Mouse (Mus musculus) thymus, adult 2 months (tissue): ENCODE measurements around the gene Gm44965. TPM values are rescaled to one million over a fixed set of nuclear protein-coding genes. Genes with fewer than 3 reads are reported as not detected.

ENCODE experiments used
- DNase-seq: peaks from one replicate; pipeline ENCODE4 v3.0.0; 2021
- H3K27ac ChIP-seq: fragments of 200-500 bp; 2 replicates; pipeline ENCODE4 v1.5.1; 2012; ENCODE audit warnings: low read length, control low read depth; ENCODE audit not compliant: control insufficient read depth, insufficient read depth
- H3K27me3 ChIP-seq: fragments of 200-500 bp; 2 replicates; pipeline ENCODE4 v1.6.1; 2012; ENCODE audit warnings: mild to moderate bottlenecking, low read length, moderate library complexity, mixed read lengths; ENCODE audit not compliant: control insufficient read depth, insufficient read depth
- H3K36me3 ChIP-seq: fragments of 200-500 bp; 2 replicates; pipeline ENCODE4 v1.6.1; 2012; ENCODE audit warnings: mild to moderate bottlenecking, low read length, moderate library complexity; ENCODE audit not compliant: control insufficient read depth, insufficient read depth
- H3K4me1 ChIP-seq: fragments of 200-500 bp; replicated peaks from 2 replicates; pipeline ENCODE4 v1.6.1; 2012; ENCODE audit warnings: low read length; ENCODE audit not compliant: control insufficient read depth, insufficient read depth
- H3K4me3 ChIP-seq: fragments of 200-500 bp; 2 replicates; pipeline ENCODE4 v1.5.1; 2012; ENCODE audit warnings: mild to moderate bottlenecking, low read length, control low read depth, moderate library complexity; ENCODE audit not compliant: control insufficient read depth, insufficient read depth
- CTCF ChIP-seq: fragments of 200-500 bp; IDR thresholded peaks from 2 replicates; pipeline ENCODE4 v1.5.1; 2012; ENCODE audit warnings: mild to moderate bottlenecking, control low read depth, low read length, moderate library complexity, borderline replicate concordance; ENCODE audit not compliant: control insufficient read depth, poor library complexity, insufficient read depth; ENCODE audit errors: extremely low read depth
- POLR2A ChIP-seq: fragments of 200-500 bp; IDR thresholded peaks from 2 replicates; pipeline ENCODE4 v1.6.1; 2012; ENCODE audit warnings: mild to moderate bottlenecking, low read length, control low read depth, moderate library complexity; ENCODE audit not compliant: control insufficient read depth, poor library complexity, insufficient read depth; ENCODE audit errors: extremely low read depth
- WGBS: fragments of 180-500 bp; shearing (Covaris S2); methylation state at CpG from one replicate; pipeline ENCODE4 v1.1.7; 2018; 5-methylcytosine and 5-hydroxymethylcytosine counted together
- polyA plus RNA-seq: library from polyadenylated mRNA; depleted of rRNA; stranded (reverse); fragments of >200 nt; gene quantifications from 2 replicates; pipeline ENCODE4 v1.2.3, GENCODE M21; 2012

Gene Gm44965
- polyA plus RNA-seq, 1 experiment, result not detected

DNA sequence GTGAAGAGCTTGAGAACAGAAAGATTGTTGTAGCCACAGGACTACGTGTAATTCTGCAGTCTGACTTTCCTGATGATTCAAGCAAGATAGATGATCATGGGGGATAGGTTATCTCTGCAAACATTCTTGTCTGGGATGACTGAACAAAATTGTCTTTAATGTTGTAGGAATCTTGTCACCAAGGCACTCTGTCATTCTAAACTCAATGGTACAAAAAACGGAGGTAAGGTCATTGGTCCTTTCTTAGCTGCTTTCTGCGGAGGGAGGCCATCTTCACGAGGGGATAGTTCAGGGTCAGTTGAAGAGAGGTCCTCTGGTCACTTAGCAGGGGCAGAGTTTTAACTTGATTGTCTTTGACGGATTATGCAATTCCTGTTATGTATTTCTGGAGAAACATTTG, 15.0 kb upstream of the Gm44965 start:
- Histone ChIP-seq H3K27ac (no peak overlapping the region), H3K36me3 (no peaks in the 10 kb centered on the region), H3K4me3 (no peak overlapping the region), H3K4me1 (peaks cover 5% of the 10 kb centered on the region), H3K27me3 (no peaks in the 10 kb centered on the region)
- WGBS, result 58% methylated on average over 5 of the region's 5 CpGs
- DNase-seq, result no peak
- TF ChIP-seq POLR2A (no peak), CTCF (no peak)

GRCm38 (mm10) chr6:48579215-48579648, 14.5 kb upstream of the Gm44965 start:
- H3K4me3 ChIP-seq, result no peak overlapping the region
- 2% methylated on average over 5 of the region's 5 CpGs for WGBS
- H3K36me3 ChIP-seq, result no peaks in the 10 kb centered on the region
- H3K27me3 ChIP-seq, result no peaks in the 10 kb centered on the region
- TF ChIP-seq POLR2A (no peak), CTCF (no peak)
- H3K4me1 ChIP-seq, result peaks cover 5% of the 10 kb centered on the region
- DNase-seq, result no peak
- no peak overlapping the region for H3K27ac ChIP-seq

DNA sequence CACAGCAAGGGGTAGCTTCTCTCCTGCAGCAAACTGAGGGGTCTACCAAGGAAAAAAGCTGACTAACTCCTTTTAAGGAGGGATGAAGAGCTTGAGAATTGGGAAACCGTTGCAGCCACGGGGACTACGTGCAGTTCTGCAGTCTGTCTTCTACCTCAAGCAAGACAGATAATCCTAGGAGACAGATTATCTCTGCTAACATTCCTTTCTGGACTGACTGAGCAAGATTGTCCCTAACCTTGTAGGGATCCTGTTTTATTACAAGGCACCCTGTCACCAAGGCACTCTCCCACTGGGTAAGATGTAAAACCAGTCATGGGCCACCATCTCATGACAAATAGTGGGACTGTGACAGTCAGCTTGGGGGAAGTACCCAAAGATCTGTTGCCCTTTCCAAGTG, 12.5 kb upstream of the Gm44965 start:
- H3K36me3 ChIP-seq, result no peaks in the 10 kb centered on the region
- TF ChIP-seq CTCF, result no peak
- TF ChIP-seq POLR2A, result no peak
- DNase-seq, result no peak
- peaks cover 5% of the 10 kb centered on the region for H3K4me1 ChIP-seq
- no peaks in the 10 kb centered on the region for H3K27me3 ChIP-seq
- no peak overlapping the region for H3K4me3 ChIP-seq
- no peak overlapping the region for H3K27ac ChIP-seq
- WGBS, result 84% methylated on average over 3 of the region's 3 CpGs

DNA sequence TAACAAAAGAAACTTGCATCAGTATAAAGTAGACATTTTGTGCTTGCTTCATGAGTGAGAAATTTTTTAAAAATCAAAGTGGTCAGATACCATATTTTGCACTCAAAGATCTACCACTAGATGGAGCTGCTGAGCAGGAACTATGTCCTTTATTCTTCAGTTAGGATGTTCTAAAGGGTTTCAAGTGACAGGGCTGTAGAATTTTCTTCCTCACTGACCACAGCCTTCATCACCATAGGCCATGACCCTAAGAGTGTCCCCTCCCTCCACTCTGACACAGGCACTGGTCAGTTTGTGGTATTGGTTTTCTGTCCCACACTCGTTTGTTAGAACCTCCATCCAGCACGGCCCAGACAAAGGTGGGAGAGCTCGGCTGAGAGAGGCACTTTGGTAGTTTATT, 11.7 kb upstream of the Gm44965 start:
- Histone ChIP-seq H3K4me1 (peaks cover 5% of the 10 kb centered on the region), H3K27me3 (no peaks in the 10 kb centered on the region), H3K27ac (no peak overlapping the region), H3K4me3 (no peak overlapping the region), H3K36me3 (no peaks in the 10 kb centered on the region)
- 83% methylated on average over 3 of the region's 3 CpGs for WGBS
- TF ChIP-seq CTCF (no peak), POLR2A (no peak)
- peak; percentile 40 for DNase-seq

DNA sequence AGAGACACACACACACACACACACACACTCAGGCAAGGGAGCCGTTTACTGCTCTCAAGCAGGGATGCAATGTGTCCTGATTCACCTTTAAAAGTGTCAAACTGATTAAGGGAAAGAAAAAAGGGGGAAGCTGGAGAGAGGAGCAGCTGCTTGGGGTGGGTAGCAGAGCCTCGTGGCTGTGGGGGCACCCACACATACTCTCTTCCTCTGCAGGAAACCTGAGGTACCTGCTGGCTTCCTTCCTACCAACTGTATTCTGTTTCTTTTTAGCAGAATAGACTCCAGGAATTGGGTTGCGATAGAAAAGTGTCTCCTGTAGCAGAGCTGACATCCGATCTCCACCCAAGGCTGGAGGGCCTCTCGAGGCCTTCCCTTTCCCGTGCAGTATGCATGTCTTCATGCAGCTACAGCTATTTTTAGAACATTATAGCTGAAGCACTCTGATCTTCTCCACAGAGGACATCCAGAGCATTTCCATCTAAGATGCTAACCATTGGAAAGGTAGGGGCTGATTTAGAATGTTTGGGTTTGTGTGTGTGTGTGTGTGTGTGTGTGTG, 4.5 kb upstream of the Gm44965 start, which contains the start of gene Gm45021:
Gene Gm45021, plus strand, starts transcription at position 417 of the 557 bp plus-strand sequence.
- Histone ChIP-seq H3K4me3 (no peak within 1 kb of the TSS), H3K27ac (peak within 1 kb of the TSS; percentile 34; the same call in 1 of the 2 replicates), H3K27me3 (no peaks in the 10 kb centered on the region), H3K4me1 (peaks cover 17% of the 10 kb centered on the region), H3K36me3 (no peaks in the 10 kb centered on the region)
- 5% methylated on average over 6 of the region's 6 CpGs for WGBS
- TF ChIP-seq POLR2A, result no peak
- TF ChIP-seq CTCF, result no peak
- DNase-seq, result no peak

DNA sequence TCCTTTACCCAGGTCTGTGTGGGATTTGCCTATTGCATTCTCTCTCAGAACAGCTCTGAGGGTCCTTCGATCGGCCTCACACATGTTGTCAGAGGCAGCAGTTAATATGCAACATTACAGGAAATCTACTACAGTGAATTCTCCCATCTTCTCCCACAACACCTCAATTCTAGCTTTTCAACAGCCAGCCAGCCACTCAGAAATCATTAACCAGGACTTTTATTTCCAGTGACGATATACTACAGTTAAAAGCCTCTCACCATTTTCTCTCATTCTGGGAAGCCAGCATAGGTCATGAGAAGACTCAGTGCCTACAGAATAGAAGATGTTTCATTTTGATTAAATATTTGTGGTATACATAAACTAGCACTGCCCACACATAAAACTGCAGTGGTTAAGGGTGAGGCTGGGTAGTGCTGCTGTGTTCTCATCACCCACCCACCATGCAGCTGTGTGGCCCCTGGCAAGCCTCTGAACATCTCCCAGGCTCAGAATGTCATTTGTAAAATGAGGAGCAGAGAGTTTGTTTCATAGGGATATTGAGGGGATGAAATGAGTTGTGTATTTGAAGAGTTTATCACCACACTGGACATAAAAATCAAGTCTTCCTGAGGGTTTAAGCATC, 2.4 kb upstream of the Gm44965 start:
- H3K27me3 ChIP-seq, result no peaks in the 10 kb centered on the region
- H3K27ac ChIP-seq, result no peak overlapping the region
- no peaks in the 10 kb centered on the region for H3K36me3 ChIP-seq
- 47% methylated on average over 3 of the region's 3 CpGs for whole genome bisulfite sequencing
- H3K4me1 ChIP-seq, result peaks cover 26% of the 10 kb centered on the region
- no peak overlapping the region for H3K4me3 ChIP-seq
- no peak for DNase-seq
- TF ChIP-seq POLR2A (no peak), CTCF (no peak)
